Mouse (Mus musculus): ENCODE measurements around the gene Tmem248.

The Tmem248 gene

DNA sequence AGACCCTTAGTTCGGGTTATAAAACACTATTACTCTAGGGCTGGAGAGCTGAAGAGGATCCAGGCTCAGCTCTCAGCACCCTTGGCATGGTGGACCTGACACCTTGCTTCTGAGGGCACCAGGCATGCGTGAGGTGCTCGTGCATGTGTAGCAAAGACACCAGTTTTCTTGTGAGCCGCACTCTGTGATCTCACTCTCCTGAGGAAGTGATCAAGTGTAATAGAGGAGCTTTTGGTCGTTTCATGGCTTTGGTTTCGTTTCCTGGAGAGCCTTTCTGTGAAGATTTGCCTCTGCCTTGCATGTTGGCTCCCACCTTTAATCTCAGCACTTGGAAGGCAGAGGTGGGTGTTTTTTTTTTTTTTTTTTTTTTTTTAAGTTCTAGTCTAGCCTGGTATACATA lies 12.3 kb upstream of the Tmem248 start:
- DNase-seq: no peak

DNA sequence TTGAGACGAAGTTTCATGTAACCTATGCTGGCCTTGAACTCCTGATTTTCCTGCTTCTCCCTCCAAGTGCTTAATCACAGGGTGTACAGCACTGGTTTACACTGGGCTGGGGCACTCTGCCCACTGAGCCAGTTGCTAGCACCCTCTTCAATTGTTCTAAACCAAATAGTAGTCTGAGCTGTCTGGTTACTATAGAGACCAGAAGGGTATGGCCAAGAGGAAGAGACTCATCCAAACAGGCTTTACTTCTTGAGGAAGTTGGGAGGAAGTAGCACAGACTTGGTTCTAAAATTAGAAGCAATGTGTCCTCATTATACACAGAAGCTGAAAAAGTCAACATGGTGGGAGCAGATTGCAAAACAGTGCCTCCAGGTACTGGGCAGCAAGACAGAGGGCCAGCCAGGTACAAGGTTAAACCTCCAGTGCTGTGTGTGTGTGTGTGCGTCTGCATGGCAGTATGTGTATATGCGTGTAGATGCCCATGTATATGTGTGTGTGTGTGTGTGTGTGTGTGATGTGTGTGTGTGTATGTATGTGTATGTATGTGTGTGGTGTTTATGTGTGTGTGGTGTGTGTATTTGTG lies 11.3 kb upstream of the Tmem248 start:
- no peak for DNase-seq

DNA sequence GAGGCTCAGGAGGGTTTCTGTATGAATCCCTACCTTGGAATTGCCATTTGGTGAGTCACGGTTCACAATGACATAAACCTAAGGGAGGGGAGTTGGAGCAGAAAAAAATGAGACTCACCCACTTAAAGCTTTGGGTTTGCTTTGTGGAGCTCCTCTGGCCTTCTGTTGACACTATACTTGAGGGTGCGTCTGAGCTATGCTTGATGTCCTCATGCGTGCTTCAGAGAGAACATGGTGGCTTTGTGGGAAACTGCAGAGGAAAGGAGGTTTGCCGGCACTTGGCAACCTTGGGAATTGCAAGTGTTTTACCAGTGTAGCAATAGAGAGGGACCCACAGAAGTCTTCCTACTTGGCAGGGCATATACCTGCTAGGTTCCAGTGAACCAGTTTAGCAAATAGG lies 9.6 kb upstream of the Tmem248 start:
- no peak for DNase-seq

DNA sequence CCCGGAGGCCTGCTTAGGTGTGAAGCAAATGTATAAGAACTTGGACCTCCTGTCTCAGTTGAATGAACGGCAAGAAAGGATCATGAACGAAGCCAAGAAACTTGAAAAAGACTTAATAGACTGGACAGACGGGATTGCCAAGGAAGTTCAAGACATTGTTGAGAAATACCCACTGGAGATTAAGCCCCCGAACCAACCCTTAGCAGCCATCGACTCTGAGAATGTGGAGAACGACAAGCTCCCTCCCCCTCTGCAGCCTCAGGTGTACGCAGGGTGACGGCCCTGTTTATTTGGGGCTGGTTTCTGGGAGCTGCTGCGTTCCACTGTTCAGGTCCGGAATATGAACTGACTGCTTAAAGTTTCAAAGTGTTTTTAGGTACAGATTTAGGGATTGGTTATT lies 3.9 kb upstream of the Tmem248 start:
- DNase-seq: no peak

DNA sequence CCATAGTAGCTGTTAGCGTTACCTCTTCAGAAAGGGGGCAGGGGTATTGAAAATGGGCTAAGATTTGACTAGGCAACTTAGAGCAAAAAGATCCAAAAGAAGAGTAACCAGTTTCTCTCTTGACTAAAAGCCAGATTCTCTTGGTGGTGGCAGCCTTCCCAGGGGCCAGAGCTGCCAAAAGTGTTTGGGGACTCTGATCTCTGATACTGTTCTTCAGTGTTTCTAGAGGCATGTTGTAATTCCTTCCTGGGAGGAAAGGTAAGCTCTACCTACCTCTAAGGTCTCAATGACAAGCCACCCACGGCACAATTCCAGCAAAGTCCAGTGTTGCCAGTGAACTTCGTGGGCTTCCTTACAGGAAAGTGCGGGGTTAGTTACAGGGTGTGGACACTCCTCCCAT lies 525 bp downstream of the Tmem248 start:
- DNase-seq: no peak

DNA sequence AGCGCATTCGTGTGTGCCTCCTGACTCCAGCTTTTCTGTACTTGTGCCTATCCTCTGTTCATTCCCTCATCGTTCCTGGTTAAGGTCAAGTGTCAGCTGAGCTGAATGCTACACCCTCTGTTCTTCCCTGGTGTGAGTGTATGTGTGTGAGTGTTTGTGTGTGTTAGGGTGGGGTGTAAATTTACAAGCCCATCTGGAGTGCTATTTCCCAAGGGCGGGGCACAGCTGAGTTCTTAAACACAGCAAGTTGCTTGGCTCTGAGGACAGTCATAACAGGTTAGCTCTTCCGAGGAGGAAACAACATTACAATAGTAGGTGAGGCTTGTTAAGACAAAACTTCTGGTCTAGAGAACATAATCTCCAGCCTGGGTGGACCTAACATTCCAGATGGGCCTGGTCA lies 1.5 kb downstream of the Tmem248 start:
- no peak for DNase-seq

DNA sequence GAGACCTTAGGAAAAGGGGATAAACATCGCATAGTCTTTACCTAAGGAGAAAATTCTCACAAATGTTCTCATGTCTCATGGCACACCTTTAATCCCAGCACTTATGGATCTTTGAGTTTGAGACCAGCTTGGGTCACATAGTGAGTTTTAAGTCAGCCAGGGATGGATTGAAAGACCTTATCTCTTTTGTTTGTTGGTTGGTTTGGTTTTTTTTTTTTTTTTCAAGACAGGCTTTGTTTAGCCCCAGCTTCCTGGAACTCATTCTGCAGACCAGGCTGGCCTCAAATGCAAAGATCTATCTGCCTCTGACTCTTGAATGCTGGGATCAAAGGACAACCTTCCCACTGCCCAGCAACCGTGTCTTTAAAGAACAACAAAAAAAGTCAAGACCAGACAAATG lies 4.4 kb downstream of the Tmem248 start:
- DNase-seq: no peak

DNA sequence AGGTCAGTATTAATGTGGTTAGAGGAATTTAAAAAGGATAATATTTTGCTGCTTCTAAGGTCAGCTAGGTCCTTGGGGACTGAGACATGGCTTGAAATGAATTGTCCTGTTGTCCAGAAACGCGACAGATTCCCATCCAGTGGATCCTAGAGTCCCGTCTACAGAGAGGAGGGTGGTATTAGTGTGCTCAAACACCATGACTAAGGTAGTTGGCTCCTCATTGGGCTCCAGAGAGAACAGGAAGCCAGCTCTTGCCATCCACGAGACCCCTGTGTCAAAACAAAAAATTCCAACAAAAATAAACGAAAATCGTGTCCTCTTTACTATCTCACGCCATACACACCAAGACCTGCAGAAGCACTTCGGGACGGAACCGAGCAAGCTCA lies 4.9 kb downstream of the Tmem248 start:
- peak in 1 of 2 experiments; percentile 29 for DNase-seq

DNA sequence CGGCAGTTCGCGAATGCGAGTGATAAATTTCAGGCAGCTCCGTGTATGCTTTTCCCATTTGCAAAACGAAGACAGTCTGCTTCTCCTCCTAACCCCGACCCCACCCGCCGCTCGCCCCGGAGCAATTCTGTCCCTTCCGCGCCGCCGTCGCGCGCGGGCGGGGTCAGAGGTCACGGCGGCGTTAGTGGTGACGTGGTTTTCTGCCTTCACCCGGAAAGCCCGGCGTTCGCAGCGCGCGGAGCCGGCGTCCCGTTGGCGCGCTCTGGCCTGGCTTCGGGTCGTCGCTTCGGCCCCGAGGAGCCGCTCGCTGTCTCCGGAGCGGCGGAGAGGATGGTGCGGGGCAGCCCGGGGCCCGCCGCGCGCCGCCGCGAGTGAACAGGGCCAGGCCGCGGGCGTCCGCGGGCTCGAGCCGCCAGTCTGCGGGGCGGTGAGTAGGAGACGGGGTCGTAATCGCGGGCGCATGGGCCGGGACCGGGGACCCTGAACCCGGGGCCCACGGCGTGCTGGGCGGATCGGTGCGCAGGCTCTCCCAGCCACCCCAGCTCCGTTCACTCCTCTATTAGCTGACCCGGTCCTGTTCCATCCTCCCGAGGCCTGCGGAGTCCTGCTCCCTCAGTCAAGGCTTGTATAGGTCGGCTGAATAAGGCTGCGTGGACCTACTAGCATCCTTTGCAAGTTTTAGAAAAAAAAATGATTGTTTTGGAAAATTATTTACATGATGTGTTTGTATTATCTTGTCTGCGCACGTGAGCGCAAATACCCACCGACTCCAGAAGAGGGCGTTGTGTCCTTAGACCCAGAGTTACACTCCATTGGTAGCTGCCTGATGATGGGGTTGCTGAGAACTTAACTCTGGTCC lies 5.5 kb downstream of the Tmem248 start:
- peak; percentile 88 to 98 for DNase-seq

DNA sequence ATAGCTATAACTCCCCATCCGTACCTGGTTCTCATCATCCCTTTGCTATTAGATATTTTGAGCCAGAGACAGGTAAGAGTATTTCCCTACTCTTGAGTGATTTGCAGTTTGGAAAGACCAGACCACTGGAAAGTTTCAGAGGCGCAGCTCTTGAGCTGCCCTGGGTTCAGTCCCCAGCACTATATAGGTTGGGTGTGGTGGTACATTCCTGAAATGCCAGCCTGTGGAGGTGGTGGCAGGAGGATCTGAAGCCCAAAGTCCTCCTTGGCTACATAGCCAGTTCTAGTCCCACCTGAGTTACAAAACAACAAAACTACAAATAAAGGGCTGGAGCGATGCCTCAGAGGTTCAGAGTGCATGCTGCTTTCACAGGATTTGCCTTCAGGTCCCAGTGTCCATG lies 9.9 kb downstream of the Tmem248 start:
- DNase-seq: no peak

DNA sequence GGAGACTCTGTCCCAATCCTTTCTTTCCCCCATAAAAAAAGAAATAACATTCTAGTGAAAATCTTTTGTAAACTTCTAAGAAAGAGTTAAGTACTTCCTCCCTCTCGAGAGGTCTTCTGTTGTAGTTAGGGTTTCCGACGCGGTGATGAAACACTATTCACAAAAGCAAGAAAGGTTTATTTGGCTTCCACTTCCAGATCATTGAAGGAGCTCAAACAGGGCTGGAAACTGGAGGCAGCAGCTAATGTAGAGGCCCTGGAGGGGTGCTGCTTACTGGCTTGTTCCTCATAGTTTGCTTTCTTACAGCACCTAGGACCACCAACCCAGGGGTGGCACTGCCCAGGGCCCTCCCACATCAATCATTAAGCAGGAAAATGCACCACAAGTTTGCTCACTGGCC lies 11.2 kb downstream of the Tmem248 start:
- no peak for DNase-seq

DNA sequence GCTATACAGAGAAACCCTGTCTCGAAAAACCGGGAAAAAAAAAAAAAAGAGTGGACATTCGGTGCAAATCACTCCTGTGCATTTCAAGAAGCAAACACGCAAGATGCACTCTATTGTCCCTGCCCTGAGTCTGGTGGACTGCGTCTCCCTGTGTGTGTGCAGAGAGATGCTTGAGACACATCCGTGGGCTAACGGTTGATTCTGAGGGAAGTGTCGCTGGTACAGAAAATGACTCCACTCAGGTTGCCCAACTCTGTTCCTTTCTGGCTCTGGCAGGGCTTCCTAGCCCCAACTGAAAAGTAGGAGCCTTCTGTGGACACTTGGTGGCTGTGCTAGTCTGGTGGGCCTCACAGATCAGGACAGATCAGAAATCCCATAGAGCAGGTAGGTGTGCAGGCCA lies 19.4 kb downstream of the Tmem248 start:
- DNase-seq: no peak

DNA sequence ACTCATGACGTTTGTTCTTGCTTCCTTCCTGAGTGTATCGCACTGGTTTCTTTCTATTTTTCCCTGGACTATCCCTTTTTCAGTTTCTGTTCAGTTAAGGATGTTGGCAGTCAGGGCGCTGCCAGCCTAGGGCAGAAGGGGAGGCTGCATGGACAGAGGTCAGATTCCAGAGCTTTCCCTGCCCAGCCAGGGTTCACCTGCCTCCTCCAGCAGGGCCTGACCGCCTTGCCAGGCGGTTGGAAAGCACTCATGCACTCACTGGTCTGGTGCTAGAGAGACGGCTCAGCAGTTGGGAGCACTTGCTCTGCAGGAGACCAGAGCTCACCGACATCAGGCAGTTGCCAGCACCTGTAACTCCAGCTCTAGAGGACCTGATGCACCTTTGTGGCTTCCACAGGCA lies 22.4 kb downstream of the Tmem248 start:
- DNase-seq: no peak

DNA sequence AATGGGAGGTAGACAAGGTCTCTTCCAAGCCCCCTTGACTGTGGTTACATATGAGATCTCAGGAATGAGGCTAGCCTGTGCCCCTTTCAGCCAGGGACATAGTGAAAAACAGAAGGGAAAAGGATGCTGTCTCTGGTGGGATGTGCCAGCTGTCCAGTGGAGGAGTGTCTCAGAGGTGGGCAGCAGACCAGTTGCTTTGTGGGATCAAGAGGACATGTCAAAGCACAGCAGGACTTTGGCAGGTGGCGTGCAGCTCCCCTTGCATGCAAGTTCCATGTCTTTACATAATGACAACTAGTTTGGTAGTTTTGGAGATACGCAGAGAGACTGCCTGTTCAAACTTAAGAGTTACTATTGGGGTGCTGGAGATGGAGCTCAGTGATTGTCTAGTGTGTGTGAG lies 23.0 kb downstream of the Tmem248 start:
- DNase-seq: no peak

DNA sequence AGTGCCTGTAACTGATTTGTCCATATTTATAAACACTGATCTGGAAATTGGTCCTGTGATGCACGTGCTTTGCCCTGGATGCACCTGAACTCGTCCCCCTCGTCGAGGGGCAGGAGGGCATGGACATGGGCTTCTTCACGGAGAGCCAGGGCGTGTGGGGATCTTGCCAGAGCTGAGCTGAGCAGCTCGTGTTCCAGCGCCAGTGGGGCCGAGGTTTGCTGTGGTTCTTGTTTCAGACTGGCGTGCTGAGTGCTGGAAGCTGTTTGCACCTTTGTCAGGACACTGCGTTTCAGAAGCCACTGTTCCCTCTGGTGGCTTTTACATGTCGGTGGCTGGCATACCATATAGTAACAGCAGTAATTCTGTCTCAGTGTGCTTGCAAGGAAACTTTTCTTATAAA lies 24.5 kb downstream of the Tmem248 start:
- DNase-seq: no peak

DNA sequence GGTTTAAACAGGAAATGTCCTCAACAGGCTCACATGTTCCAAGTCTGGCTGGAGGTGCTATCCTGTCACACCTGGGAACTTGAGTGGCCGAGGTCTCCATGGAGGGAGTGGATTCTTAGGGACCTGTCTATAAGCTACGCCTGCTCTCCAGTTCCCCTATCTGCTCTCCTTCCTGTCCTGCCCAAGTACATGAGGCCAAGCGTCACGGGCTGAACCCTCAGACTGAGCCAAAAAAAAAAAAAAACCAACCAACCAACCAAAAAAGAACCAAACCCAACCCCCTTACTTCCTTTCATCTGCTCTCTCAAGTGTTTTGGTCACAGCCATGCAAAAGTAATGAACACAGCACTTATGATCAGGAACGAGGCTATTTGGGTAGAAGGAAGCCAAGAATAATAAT lies 30.9 kb downstream of the Tmem248 start:
- no peak for DNase-seq

DNA sequence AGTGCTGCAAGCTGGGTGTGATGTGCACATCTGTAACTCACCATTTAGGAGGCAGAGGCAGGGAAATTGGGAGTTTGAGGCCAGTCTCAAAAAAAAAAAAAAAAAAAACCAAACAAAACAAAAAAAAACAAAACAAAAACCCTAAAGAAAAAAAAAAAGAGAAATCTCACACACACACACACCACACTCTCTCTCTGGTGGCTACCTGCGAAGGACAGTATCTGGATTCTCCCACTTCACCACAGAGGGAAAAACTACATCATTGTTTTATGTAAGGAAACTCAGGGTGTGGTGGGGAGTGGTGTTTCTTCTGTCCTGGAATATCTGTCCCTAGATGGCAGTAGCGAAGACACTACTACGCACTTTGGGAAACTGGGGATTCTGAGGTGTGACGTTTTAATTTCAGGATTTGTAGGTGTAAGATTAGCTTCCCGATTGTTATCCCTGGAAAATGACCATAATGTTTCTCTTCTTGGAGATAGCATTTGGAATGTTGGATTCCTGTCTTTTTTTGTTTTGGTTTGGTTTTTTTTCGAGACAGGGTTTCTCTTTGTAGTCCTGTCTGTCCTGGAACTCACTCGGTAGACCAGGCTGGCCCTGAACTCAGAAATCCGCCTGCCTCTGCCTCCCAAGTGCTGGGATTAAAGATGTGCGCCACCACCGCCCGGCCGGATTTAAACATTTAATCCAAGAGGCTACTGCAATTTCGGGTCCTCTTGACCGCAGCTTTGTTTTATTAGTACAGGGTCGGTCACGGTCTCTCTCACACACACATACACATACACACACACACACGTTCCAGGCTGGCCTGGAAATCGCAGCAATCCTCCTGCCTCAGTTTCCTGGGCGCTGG lies 37.5 kb downstream of the Tmem248 start:
- peak; percentile 32 to 33 for DNase-seq

DNA sequence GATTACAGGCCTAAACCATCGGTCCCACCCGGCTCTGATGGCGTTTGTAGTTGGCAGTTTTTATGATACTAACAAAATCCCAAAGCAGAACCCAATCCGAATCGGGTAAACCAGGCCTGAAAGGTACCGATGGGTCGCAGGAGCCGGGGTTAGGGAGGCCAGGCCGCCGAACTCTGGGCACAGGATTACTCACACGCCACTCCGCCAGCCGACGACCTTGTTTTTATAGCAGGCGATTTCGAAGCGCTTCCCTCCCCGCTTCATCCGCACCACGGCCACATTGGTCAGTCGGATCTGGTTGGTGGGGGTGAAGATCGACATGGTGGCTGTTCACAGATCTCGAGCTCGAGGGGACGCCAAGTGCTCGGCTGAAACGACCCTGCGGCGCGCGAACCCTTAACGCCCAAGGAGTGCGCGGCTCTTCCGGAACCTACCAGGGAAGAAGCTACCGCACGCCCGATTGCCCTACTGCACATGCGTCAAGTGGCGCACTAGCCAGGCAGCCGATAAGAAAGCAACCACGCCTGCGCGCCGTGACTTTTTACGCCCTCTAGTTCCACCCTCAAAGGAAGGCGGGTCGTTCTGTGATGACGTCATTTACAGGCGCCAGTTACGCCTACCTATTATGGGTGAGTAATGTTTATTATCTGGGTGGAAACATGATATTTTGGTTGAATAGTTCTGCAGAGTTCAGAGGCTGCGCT lies 38.3 kb downstream of the Tmem248 start, which contains the start of the genes Sbds and Tyw1:
Gene Sbds, minus strand, starts transcription at position 514 of the 704 bp plus-strand sequence.
Gene Tyw1, plus strand, starts transcription at position 603 of the 704 bp plus-strand sequence.
- peak; percentile 97 to 98 for DNase-seq

DNA sequence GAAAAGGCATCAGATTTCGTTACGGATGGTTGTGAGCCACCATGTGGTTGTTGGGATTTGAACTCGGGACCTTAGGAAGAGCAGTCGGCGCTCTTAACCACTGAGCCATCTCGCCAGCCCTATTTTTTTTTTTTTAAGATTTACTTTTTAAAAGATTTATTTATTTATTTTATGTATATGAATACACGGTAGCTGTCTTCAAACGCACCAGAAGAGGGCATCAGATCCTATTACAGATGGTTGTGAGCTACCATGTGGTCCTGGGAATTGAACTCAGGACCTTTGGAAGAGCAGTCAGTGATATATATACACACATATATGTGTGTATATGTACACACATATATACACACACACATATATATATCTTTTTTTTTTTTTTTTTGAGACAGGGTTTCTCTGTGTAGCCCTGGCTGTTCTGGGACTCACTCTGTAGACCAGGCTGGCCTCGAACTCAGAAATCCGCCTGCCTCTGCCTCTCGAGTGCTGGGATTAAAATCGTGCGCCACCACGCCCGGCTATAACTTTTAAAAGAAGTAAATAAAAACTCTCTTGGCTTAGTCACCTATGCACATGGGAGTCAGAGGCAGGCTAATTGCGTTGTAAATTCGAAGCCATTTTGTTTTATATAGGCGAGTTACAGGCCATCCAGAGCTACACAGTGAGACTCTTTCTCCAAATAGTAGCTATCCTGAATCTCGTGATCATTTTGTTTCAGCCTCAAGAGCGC lies 39.1 kb downstream of the Tmem248 start:
- peak in 1 of 2 experiments; percentile 32 for DNase-seq

DNA sequence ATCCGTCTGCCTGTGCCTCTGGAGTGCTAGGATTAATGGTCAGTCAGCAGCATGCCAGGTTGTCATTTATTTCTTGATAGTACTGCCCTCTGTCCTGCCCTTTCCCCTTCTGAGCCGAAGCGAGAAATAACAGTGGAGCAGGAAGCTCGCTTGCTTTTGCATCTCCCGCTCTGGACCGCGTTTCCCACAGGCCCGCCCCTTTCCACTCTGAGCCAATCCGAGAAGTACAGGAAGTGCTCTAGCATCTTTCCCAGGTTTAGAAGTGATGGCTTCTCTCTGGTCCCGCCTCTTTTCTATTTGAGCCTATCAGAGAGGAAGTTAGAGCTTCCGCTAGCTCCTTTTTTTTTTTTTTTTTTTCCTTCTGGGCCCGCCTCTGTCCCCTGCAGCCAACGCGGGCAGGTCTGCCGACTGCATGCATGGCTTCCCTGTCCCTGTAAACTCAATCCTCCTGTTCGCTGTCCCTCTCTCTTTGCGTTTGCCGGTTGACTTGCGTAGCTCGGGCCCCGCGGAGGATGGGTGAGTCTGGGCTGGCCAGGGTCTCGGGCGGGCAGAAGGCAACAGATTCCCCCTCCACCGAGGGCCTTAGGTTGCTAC lies 39.9 kb downstream of the Tmem248 start:
- peak; percentile 90 to 98 for DNase-seq

DNA sequence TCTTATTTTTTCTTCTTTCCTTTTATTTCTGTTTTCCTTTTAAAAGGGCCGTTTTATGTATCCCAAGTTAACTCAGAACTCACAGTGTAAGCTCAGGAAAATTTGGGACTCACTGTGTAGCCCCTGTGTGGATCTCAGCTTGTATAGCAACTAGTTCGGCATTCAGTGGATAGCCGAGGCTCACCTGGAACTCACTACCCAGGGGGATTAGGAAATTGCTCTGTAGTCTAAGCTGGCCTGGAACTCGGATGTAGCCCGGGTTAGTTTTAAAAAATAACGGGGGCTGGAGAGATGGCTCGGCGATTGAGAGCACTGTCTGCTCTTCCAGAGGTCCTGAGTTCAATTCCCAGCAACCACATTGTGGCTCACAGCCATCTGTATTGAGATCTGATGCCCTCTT lies 40.4 kb downstream of the Tmem248 start:
- no peak for DNase-seq

DNA sequence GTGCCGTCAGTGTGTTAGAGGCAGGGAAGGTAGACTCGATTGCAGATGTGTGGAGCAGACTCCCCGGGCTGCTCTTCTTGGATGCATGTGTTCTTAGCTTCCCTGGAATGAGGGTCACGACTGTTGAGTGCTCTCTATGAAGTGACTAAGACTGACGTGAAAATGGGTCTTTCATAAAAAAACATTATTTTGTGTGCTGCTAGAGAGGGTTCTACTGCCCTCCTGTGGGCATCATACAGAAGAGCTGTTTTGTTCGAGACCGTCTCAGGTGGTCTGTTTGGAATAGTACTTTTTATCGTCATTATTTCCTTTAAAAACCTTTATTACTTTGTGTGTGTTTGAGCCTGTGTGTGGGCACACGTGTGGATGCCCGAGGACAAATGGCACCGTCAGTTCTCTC lies 46.6 kb downstream of the Tmem248 start:
- no peak for DNase-seq

All from cerebellum, adult 18-20 months (tissue).